Mouse (Mus musculus) kidney, adult 2 months (tissue): ENCODE measurements around the gene 1700011L22Rik.

ENCODE experiments used
- CTCF ChIP-seq: fragments of 200-500 bp; conservative IDR thresholded peaks from 2 replicates; pipeline ENCODE4 v1.5.1; 2011; ENCODE audit warnings: low read depth, mild to moderate bottlenecking, control low read depth, low read length, moderate library complexity, mixed read lengths; ENCODE audit not compliant: insufficient read depth, insufficient read length
- POLR2A ChIP-seq: fragments of 200-500 bp; IDR thresholded peaks from one replicate; pipeline ENCODE4 v1.6.1; 2011; ENCODE audit warnings: low read depth, low read length, control low read depth

- no peak for TF ChIP-seq CTCF
- TF ChIP-seq POLR2A: no peak
Observed at GRCm38 (mm10) chr8:79292712-79293264, 44.4 kb upstream of the 1700011L22Rik start.
